Mouse (Mus musculus) heart, adult 2 months (tissue): ENCODE measurements at regions not wholly inside any gene's neighbourhood (a gene's known extent, or its start where the extent isn't known, plus 50 kb on each side); places are given as distances from the start of the nearest gene placed in this dataset.
"Not testable (repeated sequence)": the region's sequence is repeated elsewhere in the genome, so short reads cannot be mapped to it uniquely, and the experiment has no call there.

ENCODE experiments used
- CTCF ChIP-seq: fragments of 200-600 bp; IDR thresholded peaks from 2 replicates; pipeline ENCODE4 v1.8.1; 2022; ENCODE audit warnings: antibody characterized with exemption, mild to moderate bottlenecking, moderate library complexity
- EP300 ChIP-seq: fragments of 200-500 bp; IDR thresholded peaks from 2 replicates; pipeline ENCODE4 v1.6.1; 2011; ENCODE audit warnings: low read depth, low read length, control low read depth; ENCODE audit not compliant: insufficient read depth

DNA sequence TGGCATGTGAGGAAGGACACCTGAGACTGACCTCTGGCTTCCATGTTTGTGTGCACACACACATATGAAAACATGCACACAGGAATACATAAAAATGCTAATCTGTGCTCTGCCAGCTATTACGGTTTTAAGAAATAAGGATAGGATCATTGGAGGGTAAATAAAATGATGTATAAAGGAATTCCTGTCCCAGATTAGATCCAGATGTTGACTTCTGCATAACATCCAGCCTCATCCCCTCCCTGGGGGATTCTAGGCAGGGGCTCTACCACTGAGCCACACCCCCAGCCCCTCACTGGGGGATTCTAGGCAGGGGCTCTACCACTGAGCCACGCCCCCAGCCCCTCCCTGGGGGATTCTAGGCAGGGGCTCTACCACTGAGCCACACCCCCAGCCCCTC is 56.6 kb upstream of the Castor2 start:
- not testable (repeated sequence) for TF ChIP-seq CTCF, EP300
